Mouse (Mus musculus): Measurements from ENCODE around the gene Dnajc2. TPM values are rescaled to one million over a fixed set of nuclear protein-coding genes. Genes with fewer than 3 reads are reported as not detected.

The Dnajc2 gene
- polyA plus RNA-seq, 1 experiment from 2014 or later = 75.2 TPM

GRCm38 (mm10) chr5:21787186-21788105 lies 2.4 kb upstream of the Dnajc2 start:
- no peak for ATAC-seq (replicated peaks; ENCODE audit: low FRiP score)
- Histone ChIP-seq H3K27me3 (no peaks in the 10 kb centered on the region), H3K27ac (peak overlapping the region; percentile 87; the same call in 1 of the 2 replicates), H3K9ac (peak overlapping the region; percentile 94), H3K4me3 (replicated peaks) (peak overlapping the region; percentile 78), H3K4me1 (peaks cover 17% of the 10 kb centered on the region), H3K36me3 (peaks cover 22% of the 10 kb centered on the region), H3K4me2 (peak overlapping the region; percentile 63), H3K9me3 (replicated peaks) (no peaks in the 10 kb centered on the region)
- WGBS = 39% methylated on average over 11 of the region's 11 CpGs

GRCm38 (mm10) chr5:21786258-21787185 lies 1.5 kb upstream of the Dnajc2 start:
- Histone ChIP-seq H3K4me3 (replicated peaks) (peak overlapping the region; percentile 78), H3K4me1 (peaks cover 17% of the 10 kb centered on the region), H3K27ac (peak overlapping the region; percentile 87), H3K36me3 (peaks cover 24% of the 10 kb centered on the region), H3K27me3 (no peaks in the 10 kb centered on the region), H3K4me2 (peak overlapping the region; percentile 63), H3K9ac (peak overlapping the region; percentile 94), H3K9me3 (replicated peaks) (no peaks in the 10 kb centered on the region)
- WGBS = 2% methylated on average over 51 of the region's 51 CpGs
- ATAC-seq (replicated peaks; ENCODE audit: low FRiP score) = peak; percentile 85

GRCm38 (mm10) chr5:21785776-21786175 lies 725 bp upstream of the Dnajc2 start:
- H3K9ac ChIP-seq = no peak overlapping the region
- peak overlapping the region; percentile 87; the same call in 1 of the 2 replicates for H3K27ac ChIP-seq
- H3K4me1 ChIP-seq = peaks cover 17% of the 10 kb centered on the region
- no peak for ATAC-seq (replicated peaks; ENCODE audit: low FRiP score)
- no peaks in the 10 kb centered on the region for H3K9me3 ChIP-seq (replicated peaks)
- H3K4me2 ChIP-seq = peak overlapping the region; percentile 91
- H3K4me3 ChIP-seq (replicated peaks) = no peak overlapping the region
- H3K36me3 ChIP-seq = peaks cover 32% of the 10 kb centered on the region
- 79% methylated on average over 7 of the region's 7 CpGs for WGBS
- H3K27me3 ChIP-seq = no peaks in the 10 kb centered on the region

GRCm38 (mm10) chr5:21784161-21785052 lies 644 bp downstream of the Dnajc2 start:
- no peaks in the 10 kb centered on the region for H3K9me3 ChIP-seq (replicated peaks)
- peak; percentile 78; the same call in 1 of the 2 replicates for ATAC-seq (replicated peaks; ENCODE audit: low FRiP score)
- peak overlapping the region; percentile 78 for H3K27ac ChIP-seq
- H3K36me3 ChIP-seq = peaks cover 45% of the 10 kb centered on the region
- H3K4me3 ChIP-seq (replicated peaks) = peak overlapping the region; percentile 99
- peak overlapping the region; percentile 91 for H3K4me2 ChIP-seq
- H3K4me1 ChIP-seq = peaks cover 17% of the 10 kb centered on the region
- no peaks in the 10 kb centered on the region for H3K27me3 ChIP-seq
- under 1% methylated on average over 51 of the region's 51 CpGs for WGBS
- peak overlapping the region; percentile 77 for H3K9ac ChIP-seq

GRCm38 (mm10) chr5:21776491-21776890 lies 8.6 kb downstream of the Dnajc2 start:
- no peak overlapping the region for H3K9ac ChIP-seq
- no peaks in the 10 kb centered on the region for H3K4me1 ChIP-seq
- WGBS = 94% methylated on average over 6 of the region's 6 CpGs
- no peak for ATAC-seq (replicated peaks; ENCODE audit: low FRiP score)
- no peak overlapping the region for H3K27ac ChIP-seq
- no peak overlapping the region for H3K4me3 ChIP-seq (replicated peaks)
- H3K36me3 ChIP-seq = peaks cover 76% of the 10 kb centered on the region
- no peaks in the 10 kb centered on the region for H3K27me3 ChIP-seq
- H3K4me2 ChIP-seq = no peak overlapping the region
- H3K9me3 ChIP-seq (replicated peaks) = no peaks in the 10 kb centered on the region

GRCm38 (mm10) chr5:21769841-21770240 lies 15.2 kb downstream of the Dnajc2 start:
- H3K9ac ChIP-seq = no peak overlapping the region
- WGBS = 88% methylated on average over 6 of the region's 6 CpGs
- no peaks in the 10 kb centered on the region for H3K4me1 ChIP-seq
- no peak for ATAC-seq (replicated peaks; ENCODE audit: low FRiP score)
- no peak overlapping the region for H3K27ac ChIP-seq
- H3K4me2 ChIP-seq = no peak overlapping the region
- no peaks in the 10 kb centered on the region for H3K9me3 ChIP-seq (replicated peaks)
- H3K36me3 ChIP-seq = peaks cover 76% of the 10 kb centered on the region
- H3K27me3 ChIP-seq = no peaks in the 10 kb centered on the region
- no peak overlapping the region for H3K4me3 ChIP-seq (replicated peaks)

GRCm38 (mm10) chr5:21768506-21768905 lies 16.5 kb downstream of the Dnajc2 start:
- no peak for ATAC-seq (replicated peaks; ENCODE audit: low FRiP score)
- 96% methylated on average over 4 of the region's 4 CpGs for WGBS
- peaks cover 76% of the 10 kb centered on the region for H3K36me3 ChIP-seq

GRCm38 (mm10) chr5:21745966-21746365 lies 39.1 kb downstream of the Dnajc2 start:
- no peaks in the 10 kb centered on the region for H3K4me1 ChIP-seq
- WGBS = 94% methylated on average over 8 of the region's 8 CpGs
- no peak overlapping the region for H3K27ac ChIP-seq
- H3K36me3 ChIP-seq = peaks cover 100% of the 10 kb centered on the region
- no peak for ATAC-seq (replicated peaks; ENCODE audit: low FRiP score)
- H3K27me3 ChIP-seq = no peaks in the 10 kb centered on the region
- no peak overlapping the region for H3K4me2 ChIP-seq
- no peak overlapping the region for H3K9ac ChIP-seq
- H3K4me3 ChIP-seq (replicated peaks) = no peak overlapping the region
- no peaks in the 10 kb centered on the region for H3K9me3 ChIP-seq (replicated peaks)

More at GRCm38 (mm10) chr5:21768506-21768905, 16.5 kb downstream of the Dnajc2 start:
- Histone ChIP-seq H3K4me1 (no peaks in the 10 kb centered on the region), H3K9ac (no peak overlapping the region), H3K4me2 (no peak overlapping the region), H3K27me3 (no peaks in the 10 kb centered on the region), H3K4me3 (replicated peaks) (no peak overlapping the region), H3K27ac (no peak overlapping the region), H3K9me3 (replicated peaks) (no peaks in the 10 kb centered on the region)

GRCm38 (mm10) chr5:21744651-21745050 lies 40.4 kb downstream of the Dnajc2 start:
- Histone ChIP-seq H3K36me3 (peaks cover 98% of the 10 kb centered on the region), H3K9ac (no peak overlapping the region), H3K4me2 (no peak overlapping the region), H3K4me3 (replicated peaks) (no peak overlapping the region), H3K27ac (no peak overlapping the region), H3K9me3 (replicated peaks) (no peaks in the 10 kb centered on the region), H3K27me3 (no peaks in the 10 kb centered on the region), H3K4me1 (no peaks in the 10 kb centered on the region)
- no peak for ATAC-seq (replicated peaks; ENCODE audit: low FRiP score)

GRCm38 (mm10) chr5:21743606-21744005 lies 41.4 kb downstream of the Dnajc2 start:
- Histone ChIP-seq H3K4me3 (replicated peaks) (no peak overlapping the region), H3K27ac (no peak overlapping the region), H3K27me3 (no peaks in the 10 kb centered on the region), H3K9me3 (replicated peaks) (no peaks in the 10 kb centered on the region), H3K36me3 (peaks cover 96% of the 10 kb centered on the region), H3K4me1 (peaks cover 2% of the 10 kb centered on the region; the same call in 1 of the 2 replicates), H3K9ac (no peak overlapping the region), H3K4me2 (no peak overlapping the region)
- no peak for ATAC-seq (replicated peaks; ENCODE audit: low FRiP score)
- 96% methylated on average over 10 of the region's 10 CpGs for WGBS

- no peak overlapping the region for H3K9ac ChIP-seq
- H3K4me3 ChIP-seq (replicated peaks) = no peak overlapping the region
- 88% methylated on average over 13 of the region's 13 CpGs for WGBS
- no peaks in the 10 kb centered on the region for H3K27me3 ChIP-seq
- no peak overlapping the region for H3K4me2 ChIP-seq
- no peaks in the 10 kb centered on the region for H3K9me3 ChIP-seq (replicated peaks)
- ATAC-seq (replicated peaks; ENCODE audit: low FRiP score) = no peak
- H3K4me1 ChIP-seq = peaks cover 14% of the 10 kb centered on the region
- H3K27ac ChIP-seq = no peak overlapping the region
- peaks cover 60% of the 10 kb centered on the region for H3K36me3 ChIP-seq
Observed at GRCm38 (mm10) chr5:21739881-21740280, 45.2 kb downstream of the Dnajc2 start.

Data from kidney, embryonic 15.5 days (tissue).